Mouse (Mus musculus): Measurements from ENCODE around the gene Zfp609. TPM values are rescaled to one million over a fixed set of nuclear protein-coding genes. Genes with fewer than 3 reads are reported as not detected.
"Not testable (repeated sequence)": the region's sequence is repeated elsewhere in the genome, so short reads cannot be mapped to it uniquely, and the experiment has no call there.

The Zfp609 gene
- polyA plus RNA-seq, 1 experiment from 2014 or later: 7.0 TPM

GRCm38 (mm10) chr9:65692466-65692865 is 134.9 kb downstream of the Zfp609 start:
- Histone ChIP-seq H3K27ac (replicated peaks) (0 out of 2 replicates have a peak overlapping the region, but pooled peaks have one; percentile 24), H3K27me3 (replicated peaks; ENCODE audit: low read depth, poor library complexity, severe bottlenecking) (no peaks in the 10 kb centered on the region), H3K9me3 (no peaks in the 10 kb centered on the region), H3K36me3 (replicated peaks) (peaks cover 90% of the 10 kb centered on the region), H3K4me1 (peaks cover 14% of the 10 kb centered on the region), H3K4me3 (no peak overlapping the region)
- 56% methylated on average over 3 of the region's 3 CpGs for WGBS
- no peak for DNase-seq (ENCODE audit: low spot score)

GRCm38 (mm10) chr9:65689869-65690268 is 137.5 kb downstream of the Zfp609 start:
- 67% methylated on average over 2 of the region's 2 CpGs for WGBS
- H3K9me3 ChIP-seq; DNase-seq (ENCODE audit: low spot score); H3K4me3 ChIP-seq; H3K27me3 ChIP-seq (replicated peaks; ENCODE audit: low read depth, poor library complexity, severe bottlenecking); H3K27ac ChIP-seq (replicated peaks): not testable (repeated sequence)
- H3K4me1 ChIP-seq: peaks cover 14% of the 10 kb centered on the region
- H3K36me3 ChIP-seq (replicated peaks): peaks cover 90% of the 10 kb centered on the region

- peaks cover 45% of the 10 kb centered on the region for H3K36me3 ChIP-seq (replicated peaks)
- H3K27me3 ChIP-seq (replicated peaks; ENCODE audit: low read depth, poor library complexity, severe bottlenecking): no peaks in the 10 kb centered on the region
- H3K9me3 ChIP-seq: no peaks in the 10 kb centered on the region
- H3K4me1 ChIP-seq: peaks cover 11% of the 10 kb centered on the region
- DNase-seq (ENCODE audit: low spot score): no peak
- no peak overlapping the region for H3K4me3 ChIP-seq
- WGBS: 91% methylated on average over 2 of the region's 2 CpGs
- no peak overlapping the region for H3K27ac ChIP-seq (replicated peaks)
These were observed 142.7 kb downstream of the Zfp609 start for GRCm38 (mm10) chr9:65684704-65685103.

GRCm38 (mm10) chr9:65682994-65683393 is 144.4 kb downstream of the Zfp609 start:
- WGBS: 89% methylated on average over 1 of the region's 1 CpGs
- DNase-seq (ENCODE audit: low spot score): no peak

GRCm38 (mm10) chr9:65682183-65682582 is 145.2 kb downstream of the Zfp609 start:
- no peak for DNase-seq (ENCODE audit: low spot score)
- Histone ChIP-seq H3K4me1 (peaks cover 36% of the 10 kb centered on the region), H3K27ac (replicated peaks) (no peak overlapping the region), H3K4me3 (no peak overlapping the region), H3K27me3 (replicated peaks; ENCODE audit: low read depth, poor library complexity, severe bottlenecking) (no peaks in the 10 kb centered on the region), H3K9me3 (no peaks in the 10 kb centered on the region), H3K36me3 (replicated peaks) (peaks cover 27% of the 10 kb centered on the region)
- 81% methylated on average over 3 of the region's 3 CpGs for WGBS

More at GRCm38 (mm10) chr9:65682994-65683393, 144.4 kb downstream of the Zfp609 start:
- Histone ChIP-seq H3K36me3 (replicated peaks) (peaks cover 35% of the 10 kb centered on the region), H3K27ac (replicated peaks) (no peak overlapping the region), H3K4me3 (no peak overlapping the region), H3K9me3 (no peaks in the 10 kb centered on the region), H3K4me1 (peaks cover 28% of the 10 kb centered on the region), H3K27me3 (replicated peaks; ENCODE audit: low read depth, poor library complexity, severe bottlenecking) (no peaks in the 10 kb centered on the region)

- no peak overlapping the region for H3K27ac ChIP-seq (replicated peaks)
- WGBS: 93% methylated on average over 2 of the region's 2 CpGs
- H3K27me3 ChIP-seq (replicated peaks; ENCODE audit: low read depth, poor library complexity, severe bottlenecking): no peaks in the 10 kb centered on the region
- H3K36me3 ChIP-seq (replicated peaks): peaks cover 21% of the 10 kb centered on the region
- no peaks in the 10 kb centered on the region for H3K9me3 ChIP-seq
- DNase-seq (ENCODE audit: low spot score): no peak
- H3K4me1 ChIP-seq: peaks cover 40% of the 10 kb centered on the region
- H3K4me3 ChIP-seq: no peak overlapping the region
These were observed 145.8 kb downstream of the Zfp609 start for GRCm38 (mm10) chr9:65681634-65681940.

GRCm38 (mm10) chr9:65680938-65681633 is 146.3 kb downstream of the Zfp609 start:
- Histone ChIP-seq H3K27ac (replicated peaks) (no peak overlapping the region), H3K4me3 (no peak overlapping the region), H3K27me3 (replicated peaks; ENCODE audit: low read depth, poor library complexity, severe bottlenecking) (no peaks in the 10 kb centered on the region), H3K4me1 (peaks cover 41% of the 10 kb centered on the region), H3K9me3 (no peaks in the 10 kb centered on the region), H3K36me3 (replicated peaks) (peaks cover 16% of the 10 kb centered on the region)
- WGBS: 92% methylated on average over 4 of the region's 4 CpGs
- DNase-seq (ENCODE audit: low spot score): no peak

GRCm38 (mm10) chr9:65679181-65679761 is 148.1 kb downstream of the Zfp609 start:
- no peaks in the 10 kb centered on the region for H3K27me3 ChIP-seq (replicated peaks; ENCODE audit: low read depth, poor library complexity, severe bottlenecking)
- peak overlapping the region; percentile 84 for H3K4me3 ChIP-seq
- H3K4me1 ChIP-seq: peaks cover 50% of the 10 kb centered on the region
- no peaks in the 10 kb centered on the region for H3K9me3 ChIP-seq
- 26% methylated on average over 5 of the region's 5 CpGs for WGBS
- no peaks in the 10 kb centered on the region; the same call in 1 of the 2 replicates for H3K36me3 ChIP-seq (replicated peaks)
- DNase-seq (ENCODE audit: low spot score): peak; percentile 73
- H3K27ac ChIP-seq (replicated peaks): peak overlapping the region; percentile 67

GRCm38 (mm10) chr9:65677119-65677462 is 150.3 kb downstream of the Zfp609 start:
- peak overlapping the region; percentile 84 for H3K4me3 ChIP-seq

GRCm38 (mm10) chr9:65676358-65677118 is 150.8 kb downstream of the Zfp609 start:
- H3K36me3 ChIP-seq (replicated peaks): no peaks in the 10 kb centered on the region; the same call in 1 of the 2 replicates
- peak; percentile 99 for DNase-seq (ENCODE audit: low spot score)
- H3K27me3 ChIP-seq (replicated peaks; ENCODE audit: low read depth, poor library complexity, severe bottlenecking): no peaks in the 10 kb centered on the region
- no peaks in the 10 kb centered on the region for H3K9me3 ChIP-seq
- H3K27ac ChIP-seq (replicated peaks): peak overlapping the region; percentile 93
- H3K4me3 ChIP-seq: peak overlapping the region; percentile 84
- peaks cover 56% of the 10 kb centered on the region for H3K4me1 ChIP-seq
- under 1% methylated on average over 51 of the region's 51 CpGs for WGBS

More at GRCm38 (mm10) chr9:65677119-65677462, 150.3 kb downstream of the Zfp609 start:
- no peak for DNase-seq (ENCODE audit: low spot score)
- WGBS: 6% methylated on average over 3 of the region's 3 CpGs
- peaks cover 55% of the 10 kb centered on the region for H3K4me1 ChIP-seq
- no peaks in the 10 kb centered on the region; the same call in 1 of the 2 replicates for H3K36me3 ChIP-seq (replicated peaks)
- peak overlapping the region; percentile 93 for H3K27ac ChIP-seq (replicated peaks)
- H3K27me3 ChIP-seq (replicated peaks; ENCODE audit: low read depth, poor library complexity, severe bottlenecking): no peaks in the 10 kb centered on the region
- H3K9me3 ChIP-seq: no peaks in the 10 kb centered on the region

- WGBS: 58% methylated on average over 8 of the region's 8 CpGs
- Histone ChIP-seq H3K4me1 (peaks cover 59% of the 10 kb centered on the region), H3K27ac (replicated peaks) (peak overlapping the region; percentile 93), H3K36me3 (replicated peaks) (no peaks in the 10 kb centered on the region; the same call in 1 of the 2 replicates), H3K27me3 (replicated peaks; ENCODE audit: low read depth, poor library complexity, severe bottlenecking) (no peaks in the 10 kb centered on the region), H3K9me3 (no peaks in the 10 kb centered on the region), H3K4me3 (peak overlapping the region; percentile 84)
- no peak for DNase-seq (ENCODE audit: low spot score)
These were observed 151.7 kb downstream of the Zfp609 start for GRCm38 (mm10) chr9:65675461-65676357.

- Histone ChIP-seq H3K27ac (replicated peaks) (peak overlapping the region; percentile 44; the same call in 1 of the 2 replicates), H3K4me1 (peaks cover 36% of the 10 kb centered on the region), H3K9me3 (no peaks in the 10 kb centered on the region), H3K27me3 (replicated peaks; ENCODE audit: low read depth, poor library complexity, severe bottlenecking) (no peaks in the 10 kb centered on the region), H3K4me3 (no peak overlapping the region), H3K36me3 (replicated peaks) (no peaks in the 10 kb centered on the region)
- DNase-seq (ENCODE audit: low spot score): no peak
- WGBS: 74% methylated on average over 11 of the region's 11 CpGs
These were observed 154.4 kb downstream of the Zfp609 start for GRCm38 (mm10) chr9:65672996-65673395.
